Mouse (Mus musculus) ES-Bruce4 (cell line): Measurements from ENCODE around the gene Ier2.

ENCODE experiments used
- CTCF ChIP-seq: IDR thresholded peaks from one replicate; pipeline ENCODE4 v1.8.1; 2011; ENCODE audit warnings: low read depth, low read length
- EP300 ChIP-seq: IDR thresholded peaks from 2 replicates; pipeline ENCODE4 v1.6.1; 2011; ENCODE audit warnings: low read depth, low read length; ENCODE audit not compliant: insufficient read depth
- POLR2A ChIP-seq: IDR thresholded peaks from one replicate; pipeline ENCODE4 v1.8.1; 2011; ENCODE audit warnings: low read length; ENCODE audit not compliant: insufficient read depth

DNA sequence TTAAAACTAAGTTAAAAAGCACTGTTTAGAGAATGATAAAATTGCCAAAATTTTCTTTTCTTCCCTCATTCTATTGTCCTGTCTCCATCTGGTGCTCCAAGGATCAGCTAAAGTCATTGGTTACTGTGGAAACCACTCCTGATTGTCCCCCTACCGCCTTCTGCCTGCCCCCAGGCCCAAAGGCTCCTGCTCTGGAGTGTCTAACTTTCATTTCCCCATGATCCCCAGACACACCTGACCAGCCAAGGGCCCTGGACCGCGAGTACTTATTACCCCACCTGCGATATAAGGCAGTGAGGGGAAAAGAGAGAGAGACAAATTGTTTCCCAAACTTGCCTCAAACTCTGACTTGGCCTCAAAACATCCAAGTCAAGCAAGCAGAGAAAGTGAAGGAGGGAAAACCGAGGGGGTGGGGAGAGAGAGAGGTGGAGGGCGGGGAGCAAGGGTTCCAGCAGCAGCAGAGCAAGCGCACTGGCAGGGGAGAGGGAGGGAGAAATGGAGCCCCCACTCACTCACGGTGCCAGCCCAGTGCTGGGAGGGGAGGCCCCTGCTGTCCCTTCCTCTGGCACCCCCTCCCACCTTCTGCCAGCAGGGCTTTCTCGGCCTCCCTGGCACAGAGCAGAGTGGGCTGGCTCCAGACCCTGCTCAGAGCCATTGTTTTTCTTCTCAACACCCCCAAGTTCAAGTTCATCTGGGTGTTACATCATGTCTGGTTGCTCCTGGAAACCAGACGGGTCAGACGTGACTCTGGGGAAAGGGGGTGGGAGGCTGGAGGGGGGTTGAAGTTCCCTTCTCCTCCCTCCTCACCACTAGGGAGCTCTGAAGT lies 49.5 kb upstream of the Ier2 start:
- TF ChIP-seq CTCF, result no peak
- no peak for TF ChIP-seq EP300
- no peak for TF ChIP-seq POLR2A
